Mouse (Mus musculus) heart, postnatal 14 days (tissue): ENCODE measurements around the gene C1ql2. TPM values are rescaled to one million over a fixed set of nuclear protein-coding genes. Genes with fewer than 3 reads are reported as not detected.

Experiments used
- DNase-seq, 2 experiments: peaks; one replicate each; pipeline ENCODE4 v3.0.0; 2021 to 2022
- intact Hi-C: fragments of 180-260 bp; cut with DNase I; formaldehyde crosslinking; loops from one replicate; pipeline ENCODE4 v1.15.1; 2025
- total RNA-seq, 2 experiments: library from RNA; stranded (reverse); gene quantifications; 2 replicates each; pipeline ENCODE4 v1.2.3; 2021

Gene C1ql2
- total RNA-seq, 2 experiments from 2014 or later: not detected

DNA sequence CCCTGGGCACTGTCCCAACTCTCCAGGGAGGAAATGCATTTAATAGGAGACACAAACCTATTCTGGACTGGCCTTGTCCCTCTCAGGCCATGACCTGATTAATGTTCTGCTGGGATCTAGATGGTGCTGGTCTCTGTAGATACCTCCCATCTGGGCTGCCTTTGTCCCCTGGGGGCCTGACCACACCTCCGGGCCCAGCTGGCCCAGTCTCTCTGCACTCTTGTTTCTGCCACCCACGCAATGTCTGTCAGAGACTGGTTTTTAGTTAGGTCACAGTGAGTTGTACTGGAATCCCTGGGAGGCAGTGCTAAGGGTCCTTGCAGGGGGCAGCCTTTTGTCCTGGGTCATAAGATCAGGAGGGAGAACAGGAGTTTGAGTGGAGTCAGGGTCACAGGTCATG is 34.5 kb downstream of the C1ql2 start:
- DNase-seq: peak in 1 of 2 experiments; percentile 4
- intact Hi-C loops: no loop called here

DNA sequence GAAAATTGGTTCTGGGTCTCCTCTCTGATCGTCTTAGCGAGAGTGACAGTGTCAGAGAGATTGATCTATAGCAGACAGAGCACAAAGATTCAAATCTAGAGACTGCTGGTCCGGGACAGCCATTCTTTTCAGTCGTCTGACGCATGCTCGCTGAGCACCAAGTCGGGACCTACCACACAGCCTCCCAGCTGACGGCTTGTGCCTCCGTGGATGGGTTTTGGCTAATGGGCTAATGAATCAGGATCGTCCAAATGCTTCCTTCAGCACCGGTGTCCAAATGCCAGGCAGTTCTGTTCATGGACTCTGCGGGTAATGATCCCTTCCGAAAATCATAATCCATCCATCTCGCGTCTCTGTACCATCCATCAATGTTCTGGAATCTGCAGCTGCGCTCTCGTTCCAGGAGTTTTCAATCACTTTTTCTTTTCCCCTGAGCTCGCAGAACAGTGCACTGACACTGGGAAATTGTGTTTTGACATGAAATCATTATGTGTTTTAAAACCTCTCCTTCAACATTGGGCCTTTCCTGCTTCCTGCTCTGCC is 44.7 kb downstream of the C1ql2 start:
- intact Hi-C loops: no loop called here
- DNase-seq: no peak

DNA sequence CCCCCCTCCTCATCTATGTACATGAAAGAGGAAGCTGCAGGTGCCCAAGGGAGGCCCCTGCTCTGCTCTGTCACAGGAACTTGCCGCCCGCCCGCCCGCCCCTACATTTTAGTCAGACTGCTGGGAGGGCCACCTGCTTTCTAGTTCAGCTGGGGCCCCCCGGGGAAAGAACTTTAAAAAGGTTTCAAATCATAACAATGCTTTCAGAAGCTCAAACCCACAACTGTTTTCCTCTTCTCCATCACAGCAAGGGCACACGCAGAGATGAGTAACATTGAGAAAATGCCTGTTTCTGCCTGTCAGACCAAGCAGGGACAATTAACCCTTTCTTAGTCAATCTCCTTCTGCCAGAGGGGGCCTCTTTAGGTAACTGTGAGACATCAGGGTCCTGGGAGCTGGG is 49.4 kb downstream of the C1ql2 start:
- intact Hi-C loops: no loop called here
- DNase-seq: no peak

DNA sequence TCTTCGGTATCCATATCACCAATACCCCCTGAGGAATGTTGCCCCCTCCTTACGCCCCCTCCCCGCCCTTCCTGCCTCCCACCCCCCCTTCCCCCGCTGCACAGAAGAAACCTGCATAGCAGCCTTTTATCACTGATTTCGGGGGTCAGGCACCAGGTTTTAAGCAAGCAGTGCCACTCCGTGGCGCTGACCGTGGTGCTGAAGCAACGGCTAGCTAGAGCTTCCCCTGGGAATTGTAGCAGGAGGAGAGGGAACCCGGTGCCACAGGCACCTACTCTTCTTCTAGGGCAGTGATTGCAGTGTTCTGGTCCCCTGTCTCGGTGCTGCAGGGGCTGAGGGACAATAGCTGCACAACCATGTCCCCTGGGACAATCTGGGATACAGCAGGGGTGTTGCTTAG is 50.0 kb downstream of the C1ql2 start:
- DNase-seq: peak; percentile 61 to 71
- intact Hi-C loops: no loop called here

Other genes starting within 250 kb of the C1ql2 start
- gene Dbi, start 219.5 kb upstream of the C1ql2 start, total RNA-seq: 100 to 1,000 TPM; 331 to 352 TPM
- gene 3110009E18Rik, start 219.4 kb upstream of the C1ql2 start, total RNA-seq: 1 to 10 TPM; 5.4 to 5.5 TPM
- 10 to 100 TPM; 29.6 to 32.7 TPM for gene Steap3, start 67.9 kb upstream of the C1ql2 start, total RNA-seq
- gene Marco, start 164.4 kb downstream of the C1ql2 start, total RNA-seq: under 1 TPM; 0.46 to 0.50 TPM